Mouse (Mus musculus) midbrain, embryonic 10.5 days (tissue): ENCODE results near the gene Vmn2r92. TPM values are rescaled to one million over a fixed set of nuclear protein-coding genes. Genes with fewer than 3 reads are reported as not detected.
"Not testable (repeated sequence)": the region's sequence is repeated elsewhere in the genome, so short reads cannot be mapped to it uniquely, and the experiment has no call there.

Source experiments
- DNase-seq: peaks from one replicate; pipeline ENCODE4 v3.0.0-alpha.2; 2017; ENCODE audit warnings: low spot score
- H3K27ac ChIP-seq: fragments of 300-500 bp; sonication (generic); replicated peaks from 2 replicates; pipeline ENCODE4 v1.5.1; 2016; ENCODE audit warnings: mild to moderate bottlenecking
- H3K27me3 ChIP-seq: fragments of 300-500 bp; sonication (generic); 2 replicates; pipeline ENCODE4 v1.6.1; 2016; ENCODE audit warnings: low read depth, mild to moderate bottlenecking; ENCODE audit not compliant: poor library complexity, severe bottlenecking
- H3K36me3 ChIP-seq: fragments of 300-500 bp; sonication (generic); 2 replicates; pipeline ENCODE4 v1.6.1; 2016; ENCODE audit warnings: mild to moderate bottlenecking, moderate library complexity
- H3K4me1 ChIP-seq: fragments of 300-500 bp; sonication (generic); 2 replicates; pipeline ENCODE4 v1.6.1; 2016
- H3K4me3 ChIP-seq: fragments of 300-500 bp; sonication (generic); 2 replicates; pipeline ENCODE4 v1.5.1; 2016; ENCODE audit warnings: mild to moderate bottlenecking, moderate library complexity
- H3K9me3 ChIP-seq: fragments of 300-500 bp; sonication (generic); replicated peaks from 2 replicates; pipeline ENCODE4 v1.6.1; 2016; ENCODE audit warnings: mild to moderate bottlenecking
- WGBS: fragments of 180-500 bp; shearing (Covaris S2); methylation state at CpG from one replicate; pipeline ENCODE4 v1.1.7; 2016; 5-methylcytosine and 5-hydroxymethylcytosine counted together
- polyA plus RNA-seq: library from polyadenylated mRNA; unstranded; fragments of >200 nt; fragmentation: Nextera tagmentation; extraction: Ambion mirVana; gene quantifications from 2 replicates; pipeline ENCODE4 v1.2.1, GENCODE M21; 2016

The Vmn2r92 gene
- polyA plus RNA-seq: not detected in 2 replicates

- WGBS: 71% methylated on average over 1 of the region's 1 CpGs
- not testable (repeated sequence) for H3K36me3 ChIP-seq, H3K9me3 ChIP-seq, H3K4me1 ChIP-seq, DNase-seq, H3K27me3 ChIP-seq, H3K27ac ChIP-seq, H3K4me3 ChIP-seq
Measured at GRCm38 (mm10) chr17:18151587-18151986, at the start of gene Vmn2r92. Gene Vmn2r92 (plus strand): TSS chr17:18151887.

- DNase-seq, H3K4me1 ChIP-seq, H3K36me3 ChIP-seq, H3K4me3 ChIP-seq, H3K27ac ChIP-seq, H3K9me3 ChIP-seq, H3K27me3 ChIP-seq: not testable (repeated sequence)
- WGBS: 86% methylated on average over 3 of the region's 3 CpGs
Measured at GRCm38 (mm10) chr17:18102265-18102664, 49.4 kb upstream of the Vmn2r92 start.

GRCm38 (mm10) chr17:18161194-18161593 lies 9.5 kb downstream of the Vmn2r92 start:
- H3K27ac ChIP-seq, H3K36me3 ChIP-seq, H3K27me3 ChIP-seq, DNase-seq, H3K4me3 ChIP-seq, H3K4me1 ChIP-seq: not testable (repeated sequence)
- H3K9me3 ChIP-seq: peaks cover 18% of the 10 kb centered on the region; the same call in 1 of the 2 replicates
- WGBS: 70% methylated on average over 2 of the region's 2 CpGs

- 100% methylated on average over 1 of the region's 1 CpGs for WGBS
- H3K36me3 ChIP-seq: no peaks in the 10 kb centered on the region
- H3K27ac ChIP-seq: no peak overlapping the region
- DNase-seq: no peak
- no peaks in the 10 kb centered on the region for H3K4me1 ChIP-seq
- no peaks in the 10 kb centered on the region for H3K27me3 ChIP-seq
- H3K9me3 ChIP-seq: peaks cover 10% of the 10 kb centered on the region; the same call in 1 of the 2 replicates
- no peak overlapping the region for H3K4me3 ChIP-seq
Measured at GRCm38 (mm10) chr17:18189732-18190131, 38.0 kb downstream of the Vmn2r92 start.

- H3K4me1 ChIP-seq: no peaks in the 10 kb centered on the region
- H3K4me3 ChIP-seq: no peak overlapping the region
- H3K27ac ChIP-seq: no peak overlapping the region
- no peak for DNase-seq
- H3K9me3 ChIP-seq: peaks cover 37% of the 10 kb centered on the region
- no peaks in the 10 kb centered on the region for H3K27me3 ChIP-seq
- no peaks in the 10 kb centered on the region for H3K36me3 ChIP-seq
Measured at GRCm38 (mm10) chr17:18221300-18221699, 69.6 kb downstream of the Vmn2r92 start.

- Histone ChIP-seq H3K9me3 (peaks cover 12% of the 10 kb centered on the region), H3K27me3 (no peaks in the 10 kb centered on the region), H3K36me3 (no peaks in the 10 kb centered on the region), H3K4me1 (no peaks in the 10 kb centered on the region), H3K4me3 (no peak overlapping the region), H3K27ac (no peak overlapping the region)
- no peak for DNase-seq
- WGBS: 84% methylated on average over 2 of the region's 2 CpGs
Measured at GRCm38 (mm10) chr17:18231996-18232395, 80.3 kb downstream of the Vmn2r92 start.

- no peaks in the 10 kb centered on the region for H3K27me3 ChIP-seq
- H3K4me1 ChIP-seq: no peaks in the 10 kb centered on the region
- no peak for DNase-seq
- no peaks in the 10 kb centered on the region for H3K36me3 ChIP-seq
- H3K9me3 ChIP-seq: peaks cover 21% of the 10 kb centered on the region
- no peak overlapping the region for H3K27ac ChIP-seq
- WGBS: 86% methylated on average over 14 of the region's 14 CpGs
- no peak overlapping the region for H3K4me3 ChIP-seq
Measured at GRCm38 (mm10) chr17:18236931-18237330, 85.2 kb downstream of the Vmn2r92 start.

Other genes with a start within 250 kb of the Vmn2r92 start
- not detected in 2 replicates for gene Fpr-rs4, start 130.2 kb upstream of the Vmn2r92 start, polyA plus RNA-seq
- not detected in 2 replicates for gene Vmn2r124, start 102.5 kb upstream of the Vmn2r92 start, polyA plus RNA-seq
- not detected in 2 replicates for gene Vmn2r91, start 66.9 kb upstream of the Vmn2r92 start, polyA plus RNA-seq
- gene Vmn2r94, start 125.9 kb downstream of the Vmn2r92 start, polyA plus RNA-seq: not detected in 2 replicates
- gene Vmn2r93, start 146.2 kb downstream of the Vmn2r92 start, polyA plus RNA-seq: not detected in 2 replicates